Mouse (Mus musculus) megakaryocyte, embryonic 14.5 days (primary cell): ENCODE results near the gene Wnt1.

Experiments used
- FLI1 ChIP-seq: IDR thresholded peaks from 2 replicates; pipeline ENCODE4 v1.6.1; 2012; ENCODE audit warnings: low read length, inconsistent platforms, mixed read lengths
- GATA1 ChIP-seq: IDR thresholded peaks from 3 replicates; pipeline ENCODE4 v1.6.1; 2012; ENCODE audit warnings: mixed read lengths, low read length, inconsistent platforms, borderline replicate concordance

GRCm38 (mm10) chr15:98802926-98803325, 13.3 kb downstream of the Wnt1 start:
- TF ChIP-seq GATA1 (no peak), FLI1 (no peak)
